Mouse (Mus musculus): ENCODE results near the gene Mepce. TPM values are rescaled to one million over a fixed set of nuclear protein-coding genes. Genes with fewer than 3 reads are reported as not detected.

Mepce gene
- polyA plus RNA-seq, 1 experiment from 2014 or later, result 9.1 TPM

DNA sequence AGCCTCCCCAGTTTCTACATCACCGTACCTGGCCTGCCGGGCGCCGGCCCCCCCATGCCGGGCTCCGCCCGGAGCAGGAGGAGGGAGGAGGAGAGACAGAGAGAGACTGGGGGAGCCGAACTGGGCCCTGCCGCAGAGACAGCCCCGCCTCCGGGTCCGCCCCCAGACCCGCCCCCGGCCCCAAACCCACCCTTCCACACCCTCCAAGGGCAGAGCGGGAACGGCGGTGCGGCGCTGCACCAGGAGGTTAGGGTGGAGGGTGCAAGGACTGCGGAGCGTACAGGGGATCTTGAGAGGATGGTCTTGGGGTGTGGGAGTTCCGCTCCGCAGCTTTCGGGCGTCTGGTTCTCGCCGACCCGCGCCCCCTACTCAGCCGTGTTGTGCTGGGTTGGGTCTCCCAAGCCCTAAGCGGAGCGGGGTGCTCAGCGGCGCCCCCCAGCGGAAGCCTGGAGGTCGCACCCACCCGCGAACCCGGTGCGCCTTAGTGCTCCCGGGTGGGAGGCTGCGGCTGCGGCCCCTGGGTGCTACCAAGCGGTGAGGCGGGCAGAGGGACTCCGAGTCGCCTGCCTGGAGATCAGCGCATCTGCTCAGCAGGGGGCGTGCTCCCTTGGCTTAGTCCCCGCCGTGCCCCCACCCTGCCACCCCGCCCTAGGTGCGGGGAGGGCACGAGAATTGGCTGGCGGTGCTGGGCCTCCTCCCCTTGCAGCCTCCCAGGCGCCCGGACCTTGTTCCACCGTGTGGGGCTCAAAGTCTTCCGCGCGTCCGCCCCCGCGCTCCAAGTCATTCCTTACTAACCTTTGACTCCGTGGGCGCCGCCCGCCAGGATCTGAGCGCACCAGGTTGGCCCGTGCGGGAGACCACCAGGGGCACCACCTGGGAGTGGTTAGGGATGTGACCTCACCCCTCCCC is 46.2 kb downstream of the Mepce start, which contains the start of gene Nyap1:
TSS of gene Nyap1 (minus strand) at position 585 of the 909 bp plus-strand sequence.
- Histone ChIP-seq H3K27ac (replicated peaks) (peak within 1 kb of the TSS; percentile 91), H3K4me3 (peak within 1 kb of the TSS; percentile 89), H3K9me3 (no peaks in the 10 kb centered on the region), H3K36me3 (replicated peaks) (peaks cover 15% of the 10 kb centered on the region), H3K4me1 (peaks cover 53% of the 10 kb centered on the region), H3K27me3 (replicated peaks; ENCODE audit: low read depth, poor library complexity, severe bottlenecking) (no peaks in the 10 kb centered on the region)
- WGBS, result under 1% methylated on average over 71 of the region's 71 CpGs
- DNase-seq (ENCODE audit: low spot score), result peak; percentile 90

GRCm38 (mm10) chr5:137740506-137740905 is 46.9 kb downstream of the Mepce start:
- peaks cover 49% of the 10 kb centered on the region for H3K4me1 ChIP-seq
- WGBS, result 11% methylated on average over 11 of the region's 11 CpGs
- DNase-seq (ENCODE audit: low spot score), result peak; percentile 45

DNA sequence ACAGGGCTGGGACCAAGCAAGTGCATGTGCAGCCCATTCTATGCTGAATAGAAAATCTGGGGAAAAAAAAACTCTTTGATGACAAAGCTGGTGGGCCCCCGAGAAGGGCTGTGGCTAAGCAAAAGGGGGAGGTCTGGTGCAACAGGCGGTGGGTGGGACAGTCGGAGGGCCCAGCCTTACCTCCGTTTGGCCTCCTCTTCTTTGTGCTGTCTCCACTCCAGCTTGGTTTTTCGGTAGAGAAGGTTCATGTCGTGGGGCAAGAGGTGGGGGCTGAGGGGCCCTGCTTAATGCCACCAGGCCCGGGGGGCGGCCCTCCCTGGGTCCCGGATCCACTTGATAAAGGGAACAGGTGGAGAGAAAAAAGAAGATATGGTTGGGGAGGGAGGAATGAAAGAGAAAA is 48.0 kb downstream of the Mepce start:
- Histone ChIP-seq H3K27me3 (replicated peaks; ENCODE audit: low read depth, poor library complexity, severe bottlenecking) (no peaks in the 10 kb centered on the region), H3K27ac (replicated peaks) (peak overlapping the region; percentile 21; the same call in 1 of the 2 replicates), H3K9me3 (no peaks in the 10 kb centered on the region), H3K4me1 (peaks cover 55% of the 10 kb centered on the region), H3K4me3 (peak overlapping the region; percentile 89; the same call in 1 of the 2 replicates), H3K36me3 (replicated peaks) (peaks cover 33% of the 10 kb centered on the region)
- no peak for DNase-seq (ENCODE audit: low spot score)
- WGBS, result 60% methylated on average over 9 of the region's 9 CpGs

More at GRCm38 (mm10) chr5:137740506-137740905, 46.9 kb downstream of the Mepce start:
- H3K36me3 ChIP-seq (replicated peaks), result peaks cover 23% of the 10 kb centered on the region
- H3K27me3 ChIP-seq (replicated peaks; ENCODE audit: low read depth, poor library complexity, severe bottlenecking), result no peaks in the 10 kb centered on the region
- H3K4me3 ChIP-seq, result peak overlapping the region; percentile 89
- H3K9me3 ChIP-seq, result no peaks in the 10 kb centered on the region
- H3K27ac ChIP-seq (replicated peaks), result peak overlapping the region; percentile 91

- no peak for DNase-seq (ENCODE audit: low spot score)
- Histone ChIP-seq H3K9me3 (no peaks in the 10 kb centered on the region), H3K27ac (replicated peaks) (peak overlapping the region; percentile 21; the same call in 1 of the 2 replicates), H3K27me3 (replicated peaks; ENCODE audit: low read depth, poor library complexity, severe bottlenecking) (no peaks in the 10 kb centered on the region), H3K4me1 (peaks cover 65% of the 10 kb centered on the region), H3K36me3 (replicated peaks) (peaks cover 41% of the 10 kb centered on the region), H3K4me3 (peak overlapping the region; percentile 89; the same call in 1 of the 2 replicates)
- WGBS, result 53% methylated on average over 5 of the region's 5 CpGs
Measured at GRCm38 (mm10) chr5:137738516-137738915, 48.9 kb downstream of the Mepce start.

DNA sequence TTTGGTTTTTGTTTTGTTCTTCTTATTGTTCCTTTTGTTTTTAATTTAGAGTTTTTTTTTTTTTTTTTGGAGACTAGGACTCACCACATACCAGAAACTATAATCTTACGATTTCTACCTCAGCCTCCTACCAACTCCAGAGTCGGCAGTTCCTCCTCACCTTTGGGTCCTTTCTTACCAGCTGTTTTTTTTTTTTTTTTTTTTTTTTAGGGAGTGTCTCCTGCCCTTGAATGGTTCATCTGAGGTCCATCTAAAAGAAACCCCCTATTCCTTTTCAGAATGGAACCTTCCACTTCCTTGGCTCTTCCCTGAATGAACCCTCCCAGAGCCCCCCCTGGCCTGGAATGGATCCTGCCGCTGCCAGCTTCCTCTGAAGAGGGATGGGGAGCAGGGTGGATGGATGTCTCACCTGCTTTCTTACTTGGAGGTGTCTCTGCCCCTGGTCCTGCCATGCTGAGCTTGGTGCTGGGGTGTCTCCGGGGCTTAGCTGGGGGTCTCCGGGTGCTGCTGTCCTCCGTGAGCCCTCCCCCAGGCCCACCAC is 50.0 kb downstream of the Mepce start:
- H3K27ac ChIP-seq (replicated peaks), result peak overlapping the region; percentile 51

DNA sequence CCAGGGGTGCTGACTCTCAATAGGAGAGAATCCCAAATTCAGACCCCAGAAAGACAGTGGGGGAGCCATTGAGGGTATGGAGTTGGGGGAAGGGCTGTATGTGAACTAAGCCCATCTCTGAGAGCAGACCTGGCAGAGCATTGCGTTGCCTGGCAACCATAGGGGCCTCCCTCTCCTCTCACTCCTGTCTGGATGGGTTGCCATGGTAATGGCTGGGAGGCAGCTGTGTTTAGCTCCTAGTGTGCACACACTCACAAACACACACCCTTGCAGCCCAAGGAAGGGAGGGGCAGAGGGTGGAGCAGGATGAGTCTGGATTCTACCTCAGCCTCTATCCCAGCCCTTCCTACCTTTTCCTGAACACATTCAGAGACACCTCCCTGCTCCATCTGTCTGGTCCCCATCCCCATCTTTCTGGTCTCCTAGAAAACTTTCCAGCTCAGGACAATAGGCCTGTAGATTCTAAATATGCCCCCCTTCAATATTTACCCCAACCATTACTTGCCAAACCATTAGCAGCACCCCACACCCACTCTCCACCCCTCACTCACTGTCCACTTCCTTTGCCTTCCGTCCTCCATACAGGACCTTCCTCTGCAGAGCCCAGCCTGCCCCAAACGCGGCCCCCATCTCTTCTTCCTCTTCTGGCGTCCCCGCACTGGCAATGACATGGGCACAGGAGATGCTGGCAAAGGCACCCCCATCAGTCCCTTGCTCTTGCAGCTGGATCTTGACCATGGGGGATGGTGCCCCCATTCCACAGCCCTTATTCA is 53.0 kb downstream of the Mepce start:
- 0 out of 2 replicates have a peak, but pooled peaks cover 7% of the 10 kb centered on the region for H3K27me3 ChIP-seq (replicated peaks; ENCODE audit: low read depth, poor library complexity, severe bottlenecking)
- H3K4me1 ChIP-seq, result peaks cover 52% of the 10 kb centered on the region
- H3K36me3 ChIP-seq (replicated peaks), result peaks cover 67% of the 10 kb centered on the region
- DNase-seq (ENCODE audit: low spot score), result peak; percentile 84
- WGBS, result 70% methylated on average over 6 of the region's 6 CpGs
- no peaks in the 10 kb centered on the region for H3K9me3 ChIP-seq
- peak overlapping the region; percentile 15 for H3K4me3 ChIP-seq
- H3K27ac ChIP-seq (replicated peaks), result peak overlapping the region; percentile 83

More for the DNA sequence above, 50.0 kb downstream of the Mepce start:
- peaks cover 72% of the 10 kb centered on the region for H3K4me1 ChIP-seq
- 86% methylated on average over 6 of the region's 6 CpGs for WGBS
- DNase-seq (ENCODE audit: low spot score), result no peak
- H3K9me3 ChIP-seq, result no peaks in the 10 kb centered on the region
- peak overlapping the region; percentile 23; the same call in 1 of the 2 replicates for H3K4me3 ChIP-seq
- H3K27me3 ChIP-seq (replicated peaks; ENCODE audit: low read depth, poor library complexity, severe bottlenecking), result no peaks in the 10 kb centered on the region
- H3K36me3 ChIP-seq (replicated peaks), result peaks cover 51% of the 10 kb centered on the region

DNA sequence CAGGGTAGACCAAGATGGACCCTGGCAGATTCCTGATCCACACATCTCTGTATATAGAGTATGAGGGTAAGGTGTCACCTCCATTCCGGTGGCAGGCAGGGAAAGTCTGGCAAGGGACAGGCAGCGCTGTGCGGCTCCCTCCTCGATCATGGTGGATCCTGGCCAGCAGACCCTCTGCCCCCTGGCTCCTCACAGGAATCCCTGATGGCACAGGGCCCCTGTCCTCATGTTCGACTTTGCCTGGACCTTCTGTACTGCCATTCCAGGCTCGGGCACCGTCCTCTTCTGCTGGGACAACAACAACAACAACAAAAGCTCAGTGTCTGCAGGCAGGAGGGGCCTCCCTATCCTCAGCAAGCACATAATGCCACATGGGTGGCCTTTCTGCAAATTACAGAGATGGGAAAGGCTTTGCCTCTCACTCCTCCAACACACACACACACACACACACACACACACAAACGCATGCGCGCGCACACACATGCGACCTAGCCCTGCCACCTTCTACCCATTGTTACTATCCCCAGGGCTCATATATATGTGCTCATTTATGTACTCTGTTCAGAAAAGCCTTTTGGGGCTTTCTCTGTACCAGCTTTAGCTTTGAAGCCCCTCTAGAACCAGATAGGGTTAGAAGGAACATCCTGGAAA is 53.7 kb downstream of the Mepce start:
- Histone ChIP-seq H3K27ac (replicated peaks) (peak overlapping the region; percentile 83), H3K27me3 (replicated peaks; ENCODE audit: low read depth, poor library complexity, severe bottlenecking) (0 out of 2 replicates have a peak, but pooled peaks cover 7% of the 10 kb centered on the region), H3K9me3 (no peaks in the 10 kb centered on the region), H3K4me1 (peaks cover 44% of the 10 kb centered on the region), H3K4me3 (peak overlapping the region; percentile 15; the same call in 1 of the 2 replicates), H3K36me3 (replicated peaks) (peaks cover 67% of the 10 kb centered on the region)
- WGBS, result 79% methylated on average over 12 of the region's 12 CpGs
- DNase-seq (ENCODE audit: low spot score), result peak; percentile 23

Other genes with a start within 250 kb of the Mepce start
- 4.5 and 5.4 TPM in 2 replicates for gene Actl6b, start 234.1 kb downstream of the Mepce start, polyA plus RNA-seq (2016; fragmentation: Nextera tagmentation; extraction: Ambion mirVana)
- gene Tfr2, start 217.8 kb downstream of the Mepce start, polyA plus RNA-seq (2016; fragmentation: Nextera tagmentation; extraction: Ambion mirVana), result 1.7 and 2.2 TPM in 2 replicates
- 15.9 and 17.2 TPM in 2 replicates for gene Mospd3, start 186.6 kb downstream of the Mepce start, polyA plus RNA-seq (2016; fragmentation: Nextera tagmentation; extraction: Ambion mirVana)
- 122 and 128 TPM in 2 replicates for gene Pcolce, start 173.9 kb downstream of the Mepce start, polyA plus RNA-seq (2016; fragmentation: Nextera tagmentation; extraction: Ambion mirVana)
- gene Fbxo24, start 158.7 kb downstream of the Mepce start, polyA plus RNA-seq (2016; fragmentation: Nextera tagmentation; extraction: Ambion mirVana), result 0.17 and 0.36 TPM in 2 replicates
- 36.7 and 46.5 TPM in 2 replicates for gene Lrch4, start 158.5 kb downstream of the Mepce start, polyA plus RNA-seq (2016; fragmentation: Nextera tagmentation; extraction: Ambion mirVana)
- 14.2 and 14.6 TPM in 2 replicates for gene Gm20605, start 158.5 kb downstream of the Mepce start, polyA plus RNA-seq (2016; fragmentation: Nextera tagmentation; extraction: Ambion mirVana)
- 9.0 and 9.2 TPM in 2 replicates for gene Sap25, start 146.3 kb downstream of the Mepce start, polyA plus RNA-seq (2016; fragmentation: Nextera tagmentation; extraction: Ambion mirVana)
- gene Irs3, start 141.9 kb downstream of the Mepce start, polyA plus RNA-seq (2016; fragmentation: Nextera tagmentation; extraction: Ambion mirVana), result 0.16 and 0.34 TPM in 2 replicates
- gene Agfg2, start 102.9 kb downstream of the Mepce start, polyA plus RNA-seq (2016; fragmentation: Nextera tagmentation; extraction: Ambion mirVana), result 21.3 and 23.0 TPM in 2 replicates
- gene Nyap1, start 46.0 kb downstream of the Mepce start, polyA plus RNA-seq (2016; fragmentation: Nextera tagmentation; extraction: Ambion mirVana), result 3.0 and 3.6 TPM in 2 replicates
- 89.8 and 94.3 TPM in 2 replicates for gene Tsc22d4, start 41.9 kb downstream of the Mepce start, polyA plus RNA-seq (2016; fragmentation: Nextera tagmentation; extraction: Ambion mirVana)
- gene Ppp1r35, start 8.8 kb downstream of the Mepce start, polyA plus RNA-seq (2016; fragmentation: Nextera tagmentation; extraction: Ambion mirVana), result 47.9 and 49.1 TPM in 2 replicates
- 14.5 and 17.5 TPM in 2 replicates for gene Zcwpw1, start 143 bp upstream of the Mepce start, polyA plus RNA-seq (2016; fragmentation: Nextera tagmentation; extraction: Ambion mirVana)
- gene Pilra, start 48.6 kb upstream of the Mepce start, polyA plus RNA-seq (2016; fragmentation: Nextera tagmentation; extraction: Ambion mirVana), result 0.28 and 0.79 TPM in 2 replicates
- 0.16 TPM in 1 of 2 replicates, not detected in the other for gene Pilrb1, start 70.5 kb upstream of the Mepce start, polyA plus RNA-seq (2016; fragmentation: Nextera tagmentation; extraction: Ambion mirVana)
- not detected in 2 replicates for gene Pilrb2, start 84.2 kb upstream of the Mepce start, polyA plus RNA-seq (2016; fragmentation: Nextera tagmentation; extraction: Ambion mirVana)
- not detected in 2 replicates for gene Cyp3a13, start 134.0 kb upstream of the Mepce start, polyA plus RNA-seq (2016; fragmentation: Nextera tagmentation; extraction: Ambion mirVana)
- 0.06 and 0.07 TPM in 2 replicates for gene Gjc3, start 175.4 kb upstream of the Mepce start, polyA plus RNA-seq (2016; fragmentation: Nextera tagmentation; extraction: Ambion mirVana)
- not detected in 2 replicates for gene Azgp1, start 193.9 kb upstream of the Mepce start, polyA plus RNA-seq (2016; fragmentation: Nextera tagmentation; extraction: Ambion mirVana)
- not detected in 2 replicates for gene Smok3a, start 233.6 kb upstream of the Mepce start, polyA plus RNA-seq (2016; fragmentation: Nextera tagmentation; extraction: Ambion mirVana)
- not detected in 2 replicates for gene Smok3b, start 233.8 kb upstream of the Mepce start, polyA plus RNA-seq (2016; fragmentation: Nextera tagmentation; extraction: Ambion mirVana)

Measured in embryonic facial prominence, embryonic 10.5 days (tissue).